Mouse (Mus musculus) ES-E14 (cell line): ENCODE measurements at regions not wholly inside any gene's neighbourhood (a gene's known extent, or its start where the extent isn't known, plus 50 kb on each side); places are given as distances from the start of the nearest gene placed in this dataset.

Source experiments
- DNase-seq: peaks from one replicate; pipeline ENCODE4 v3.0.0-alpha.2; 2013; ENCODE audit warnings: low read depth, low spot score
- H3K27ac ChIP-seq: 2 replicates; pipeline ENCODE4 v1.5.1; 2012; ENCODE audit warnings: low read depth, mild to moderate bottlenecking, low read length, moderate library complexity, mixed read lengths; ENCODE audit not compliant: poor library complexity, insufficient read depth, severe bottlenecking
- H3K36me3 ChIP-seq: 2 replicates; pipeline ENCODE4 v1.6.1; 2012; ENCODE audit warnings: mild to moderate bottlenecking, low read length, moderate library complexity, mixed read lengths; ENCODE audit not compliant: control insufficient read depth, poor library complexity, insufficient read depth, severe bottlenecking
- H3K4me1 ChIP-seq, 2 experiments: fragments of 150-350 bp in 1 of 2; sonication (generic) in 1 of 2; 2 replicates each; pipeline ENCODE4 v1.6.1; 2012; ENCODE audit warnings: low read length in 2 of 2, mild to moderate bottlenecking in 1 of 2, mixed read lengths in 1 of 2; ENCODE audit not compliant: control insufficient read depth in 2 of 2, insufficient read depth in 2 of 2, poor library complexity in 1 of 2
- H3K4me3 ChIP-seq, 2 experiments: fragments of 150-350 bp in 1 of 2; sonication (generic) in 1 of 2; 2 replicates each; pipeline ENCODE4 v1.5.1; 2012; ENCODE audit warnings: low read length in 2 of 2, low read depth in 1 of 2, mild to moderate bottlenecking in 1 of 2, mixed read lengths in 1 of 2; ENCODE audit not compliant: insufficient read depth in 1 of 2, poor library complexity in 1 of 2, severe bottlenecking in 1 of 2
- H3K9ac ChIP-seq: 2 replicates; pipeline ENCODE4 v1.6.1; 2012; ENCODE audit warnings: low read depth, mild to moderate bottlenecking, low read length, mixed read lengths; ENCODE audit not compliant: poor library complexity, insufficient read depth, severe bottlenecking
- H3K9me3 ChIP-seq: fragments of 150-350 bp; sonication (generic); 2 replicates; pipeline ENCODE4 v1.6.1; 2012; ENCODE audit warnings: low read depth, mild to moderate bottlenecking, low read length; ENCODE audit not compliant: control insufficient read depth, insufficient read depth
- CHD2 ChIP-seq: IDR thresholded peaks from 2 replicates; pipeline ENCODE4 v1.6.1; 2014; ENCODE audit warnings: mild to moderate bottlenecking, low read depth, low read length, inconsistent platforms
- HCFC1 ChIP-seq: IDR thresholded peaks from 2 replicates; pipeline ENCODE4 v1.6.1; 2012; ENCODE audit warnings: low read length, inconsistent platforms, borderline replicate concordance; ENCODE audit not compliant: insufficient read depth
- MAFK ChIP-seq: IDR thresholded peaks from 2 replicates; pipeline ENCODE4 v1.6.1; 2014; ENCODE audit warnings: mild to moderate bottlenecking, low read depth, low read length, inconsistent platforms; ENCODE audit not compliant: insufficient read depth
- ZC3H11A ChIP-seq: IDR thresholded peaks from 2 replicates; pipeline ENCODE4 v1.6.1; 2012; ENCODE audit warnings: low read depth, mild to moderate bottlenecking, inconsistent platforms, low read length, borderline replicate concordance
- ZNF384 ChIP-seq: IDR thresholded peaks from 2 replicates; pipeline ENCODE4 v1.6.1; 2012; ENCODE audit warnings: low read depth, low read length, inconsistent platforms
- in situ Hi-C, 2 experiments: fragments of 600-800 bp; cut with MboI; formaldehyde crosslinking; loops; one replicate each; pipeline ENCODE4 v1.15.1; 2025; ENCODE audit warnings: low sequenced_read_pairs in 2 of 2, inconsistent platforms in 1 of 2; ENCODE audit not compliant: unreplicated experiment in 2 of 2

- Histone ChIP-seq H3K4me3 (no peak overlapping the region), H3K36me3 (no peaks in the 10 kb centered on the region), H3K9ac (no peak overlapping the region), H3K9me3 (no peaks in the 10 kb centered on the region), H3K27ac (no peak overlapping the region), H3K4me1 (no peaks in the 10 kb centered on the region; a peak in 1 of 4 replicates)
- in situ Hi-C loops = no loop called here
- no peak for TF ChIP-seq HCFC1
- no peak for TF ChIP-seq CHD2
- no peak for TF ChIP-seq ZC3H11A
- no peak for TF ChIP-seq ZNF384
- no peak for TF ChIP-seq MAFK
- DNase-seq = no peak
Measured at GRCm38 (mm10) chr13:44398613-44399369, 330.5 kb upstream of the Jarid2 start.

GRCm38 (mm10) chr13:44399370-44399685 lies 329.9 kb upstream of the Jarid2 start:
- no peak for TF ChIP-seq ZC3H11A
- no peak for TF ChIP-seq HCFC1
- no peak for TF ChIP-seq CHD2
- TF ChIP-seq MAFK = no peak
- no peak for TF ChIP-seq ZNF384
- Histone ChIP-seq H3K4me1 (no peaks in the 10 kb centered on the region; a peak in 1 of 4 replicates), H3K36me3 (no peaks in the 10 kb centered on the region), H3K9ac (no peak overlapping the region), H3K27ac (no peak overlapping the region), H3K4me3 (no peak overlapping the region), H3K9me3 (no peaks in the 10 kb centered on the region)
- no peak for DNase-seq
- in situ Hi-C loops = no loop called here

GRCm38 (mm10) chr13:44399831-44400321 lies 329.4 kb upstream of the Jarid2 start:
- no peaks in the 10 kb centered on the region; a peak in 1 of 4 replicates for H3K4me1 ChIP-seq
- no peak overlapping the region for H3K9ac ChIP-seq
- no peak overlapping the region for H3K27ac ChIP-seq
- no peaks in the 10 kb centered on the region for H3K9me3 ChIP-seq
- H3K4me3 ChIP-seq = no peak overlapping the region
- H3K36me3 ChIP-seq = no peaks in the 10 kb centered on the region
- no peak for DNase-seq
- in situ Hi-C loops = no loop called here
- TF ChIP-seq ZC3H11A (no peak), HCFC1 (no peak), MAFK (no peak), ZNF384 (no peak), CHD2 (no peak)

GRCm38 (mm10) chr13:44404010-44404575 lies 325.2 kb upstream of the Jarid2 start:
- Histone ChIP-seq H3K9ac (no peak overlapping the region), H3K4me3 (no peak overlapping the region), H3K9me3 (no peaks in the 10 kb centered on the region), H3K4me1 (peaks cover 2 to 5% of the 10 kb centered on the region in 2 experiments; a peak in 3 of 4 replicates), H3K36me3 (no peaks in the 10 kb centered on the region), H3K27ac (no peak overlapping the region)
- in situ Hi-C loops = no loop called here
- DNase-seq = no peak
- TF ChIP-seq CHD2 = no peak
- no peak for TF ChIP-seq ZNF384
- no peak for TF ChIP-seq HCFC1
- no peak for TF ChIP-seq ZC3H11A
- no peak for TF ChIP-seq MAFK
